Mouse (Mus musculus) megakaryocyte, embryonic 14.5 days (primary cell): Measurements from ENCODE around the gene Wdpcp.

ENCODE experiments used
- FLI1 ChIP-seq: IDR thresholded peaks from 2 replicates; pipeline ENCODE4 v1.6.1; 2012; ENCODE audit warnings: low read length, inconsistent platforms, mixed read lengths
- GATA1 ChIP-seq: IDR thresholded peaks from 3 replicates; pipeline ENCODE4 v1.6.1; 2012; ENCODE audit warnings: mixed read lengths, low read length, inconsistent platforms, borderline replicate concordance

GRCm38 (mm10) chr11:21540622-21541021, 31.4 kb upstream of the Wdpcp start:
- TF ChIP-seq GATA1 (no peak), FLI1 (no peak)
